Mouse (Mus musculus): ENCODE measurements around the gene Olfr107.

DNA sequence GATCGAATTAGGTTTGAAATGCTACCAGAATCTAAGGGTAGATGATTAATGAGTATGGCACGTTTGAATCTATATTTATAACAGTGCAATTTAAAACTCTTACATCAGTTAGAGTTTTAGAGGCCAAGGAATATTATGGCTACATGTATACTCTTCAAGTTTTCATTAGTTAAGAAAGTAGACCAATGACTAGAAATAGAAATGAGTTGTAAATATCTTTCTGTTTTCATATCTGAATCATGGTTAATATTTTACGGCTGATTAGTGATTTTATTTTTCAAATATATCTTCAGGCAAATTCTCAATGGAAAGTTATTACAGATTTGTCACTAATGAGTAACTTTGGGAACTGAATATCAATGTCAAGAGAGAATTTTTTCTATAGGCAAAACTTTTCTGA lies at the start of gene Olfr107:
- TF ChIP-seq CTCF (IDR thresholded peaks at IDR 0.05; ENCODE audit: borderline replicate concordance, control insufficient read depth, extremely low read depth, insufficient read depth, low read length, poor library complexity) (no peak), POLR2A (IDR thresholded peaks at IDR 0.05; ENCODE audit: control insufficient read depth, extremely low read depth, insufficient read depth, low read length, poor library complexity) (no peak)

Data from thymus, adult 2 months (tissue).